Mouse (Mus musculus) embryonic facial prominence, embryonic 14.5 days (tissue): ENCODE measurements at regions not wholly inside any gene's neighbourhood (a gene's known extent, or its start where the extent isn't known, plus 50 kb on each side); places are given as distances from the start of the nearest gene placed in this dataset.

ENCODE experiments used
- ATAC-seq: fragments of 200-750 bp; cut with Nextera tagmentation; 2 replicates; pipeline ENCODE4 v1.8.0; 2017; ENCODE audit warnings: low read depth, moderate number of reproducible peaks, moderate TSS enrichment
- DNase-seq: peaks from one replicate; pipeline ENCODE4 v3.0.0-alpha.2; 2015; ENCODE audit warnings: low spot score
- H3K27ac ChIP-seq: fragments of 300-500 bp; sonication (generic); replicated peaks from 2 replicates; pipeline ENCODE4 v1.5.1; 2014; ENCODE audit warnings: low read depth, mild to moderate bottlenecking, low read length, moderate library complexity
- H3K27me3 ChIP-seq: fragments of 300-500 bp; sonication (generic); replicated peaks from 2 replicates; pipeline ENCODE4 v1.6.1; 2014; ENCODE audit warnings: low read length; ENCODE audit not compliant: control insufficient read depth, insufficient read depth
- H3K36me3 ChIP-seq: fragments of 300-500 bp; sonication (generic); 2 replicates; pipeline ENCODE4 v1.6.1; 2014; ENCODE audit warnings: low read length, mixed read lengths; ENCODE audit not compliant: control insufficient read depth, insufficient read depth
- H3K4me1 ChIP-seq: fragments of 300-500 bp; sonication (generic); 2 replicates; pipeline ENCODE4 v1.6.1; 2014; ENCODE audit warnings: antibody characterized with exemption, low read length; ENCODE audit not compliant: control insufficient read depth, insufficient read depth
- H3K4me2 ChIP-seq: fragments of 300-500 bp; sonication (generic); 2 replicates; pipeline ENCODE4 v1.6.1; 2014; ENCODE audit warnings: low read depth, mild to moderate bottlenecking, low read length, moderate library complexity, mixed read lengths
- H3K4me3 ChIP-seq: fragments of 300-500 bp; sonication (generic); 2 replicates; pipeline ENCODE4 v1.5.1; 2014; ENCODE audit warnings: low read depth, mild to moderate bottlenecking, low read length
- H3K9ac ChIP-seq: fragments of 300-500 bp; sonication (generic); 2 replicates; pipeline ENCODE4 v1.6.1; 2014; ENCODE audit warnings: low read depth, mild to moderate bottlenecking, low read length, moderate library complexity, mixed read lengths
- H3K9me3 ChIP-seq: fragments of 300-500 bp; sonication (generic); 2 replicates; pipeline ENCODE4 v1.6.1; 2016; ENCODE audit warnings: low read length; ENCODE audit not compliant: control insufficient read depth
- WGBS: fragments of 180-500 bp; shearing (Covaris S2); extraction: QIAGEN DNeasy Blood & Tissue Kit; methylation state at CpG from one replicate; pipeline ENCODE4 v1.1.7; 2014; 5-methylcytosine and 5-hydroxymethylcytosine counted together

DNA sequence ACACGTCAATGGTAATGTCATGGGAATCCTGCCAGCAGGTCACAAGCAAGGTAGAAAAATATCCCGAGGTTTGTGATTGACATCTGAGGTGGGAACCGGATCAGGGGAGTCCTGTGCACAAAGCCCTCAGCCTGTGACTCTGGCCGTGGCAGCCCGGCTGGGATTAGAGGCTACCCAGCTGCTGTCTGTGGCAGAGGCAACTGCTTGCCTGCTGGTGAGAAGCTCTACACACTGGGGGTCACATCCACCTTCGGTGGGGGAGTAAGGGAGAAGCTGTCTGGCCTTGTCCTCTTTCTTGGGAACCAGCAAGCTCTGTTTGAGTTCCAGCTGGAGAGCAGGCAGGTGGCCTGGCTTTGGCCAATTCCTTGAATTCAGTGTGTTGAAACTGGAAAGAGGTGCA is 64.3 kb upstream of the Cxcl12 start:
- Histone ChIP-seq H3K36me3 (no peaks in the 10 kb centered on the region), H3K4me1 (peaks cover 39% of the 10 kb centered on the region), H3K4me3 (no peak overlapping the region), H3K9ac (no peak overlapping the region), H3K27me3 (no peaks in the 10 kb centered on the region), H3K4me2 (no peak overlapping the region), H3K27ac (peak overlapping the region; percentile 46), H3K9me3 (no peaks in the 10 kb centered on the region)
- WGBS: 57% methylated on average over 6 of the region's 6 CpGs
- DNase-seq (peak; percentile 56), ATAC-seq (no peak)

- peak; percentile 50 for DNase-seq
- no peak overlapping the region for H3K4me3 ChIP-seq
- 50% methylated on average over 2 of the region's 2 CpGs for WGBS
- no peak for ATAC-seq
- no peak overlapping the region for H3K4me2 ChIP-seq
- H3K4me1 ChIP-seq: peaks cover 39% of the 10 kb centered on the region
- H3K36me3 ChIP-seq: no peaks in the 10 kb centered on the region
- no peaks in the 10 kb centered on the region for H3K27me3 ChIP-seq
- H3K9me3 ChIP-seq: no peaks in the 10 kb centered on the region
- peak overlapping the region; percentile 46 for H3K27ac ChIP-seq
- H3K9ac ChIP-seq: no peak overlapping the region
Observed at GRCm38 (mm10) chr6:117104463-117104862, 63.9 kb upstream of the Cxcl12 start.

- Histone ChIP-seq H3K27me3 (no peaks in the 10 kb centered on the region), H3K27ac (peak overlapping the region; percentile 69), H3K4me1 (peaks cover 37% of the 10 kb centered on the region), H3K9ac (no peak overlapping the region), H3K4me3 (no peak overlapping the region), H3K4me2 (no peak overlapping the region), H3K9me3 (no peaks in the 10 kb centered on the region), H3K36me3 (no peaks in the 10 kb centered on the region)
- DNase-seq (peak; percentile 96), ATAC-seq (peak; percentile 92)
- 17% methylated on average over 6 of the region's 6 CpGs for WGBS
Observed at GRCm38 (mm10) chr6:117105182-117105589, 63.1 kb upstream of the Cxcl12 start.

- Histone ChIP-seq H3K4me2 (no peak overlapping the region), H3K27me3 (no peaks in the 10 kb centered on the region), H3K9ac (no peak overlapping the region), H3K27ac (no peak overlapping the region), H3K9me3 (no peaks in the 10 kb centered on the region), H3K36me3 (no peaks in the 10 kb centered on the region), H3K4me1 (peaks cover 18% of the 10 kb centered on the region), H3K4me3 (no peak overlapping the region)
- 61% methylated on average over 3 of the region's 3 CpGs for WGBS
- ATAC-seq (no peak), DNase-seq (no peak)
Observed at GRCm38 (mm10) chr6:117110291-117110690, 58.0 kb upstream of the Cxcl12 start.

- no peak overlapping the region for H3K4me3 ChIP-seq
- peaks cover 9% of the 10 kb centered on the region; the same call in 1 of the 2 replicates for H3K4me1 ChIP-seq
- H3K27ac ChIP-seq: no peak overlapping the region
- no peak overlapping the region for H3K9ac ChIP-seq
- no peak for ATAC-seq
- no peaks in the 10 kb centered on the region for H3K36me3 ChIP-seq
- 73% methylated on average over 8 of the region's 8 CpGs for WGBS
- no peak overlapping the region for H3K4me2 ChIP-seq
- H3K27me3 ChIP-seq: no peaks in the 10 kb centered on the region
- H3K9me3 ChIP-seq: no peaks in the 10 kb centered on the region
- no peak for DNase-seq
Observed at GRCm38 (mm10) chr6:117114859-117115258, 53.5 kb upstream of the Cxcl12 start.

- Histone ChIP-seq H3K27me3 (no peaks in the 10 kb centered on the region), H3K9ac (no peak overlapping the region), H3K4me1 (peaks cover 5% of the 10 kb centered on the region; the same call in 1 of the 2 replicates), H3K27ac (no peak overlapping the region), H3K9me3 (no peaks in the 10 kb centered on the region), H3K36me3 (no peaks in the 10 kb centered on the region), H3K4me3 (no peak overlapping the region), H3K4me2 (no peak overlapping the region)
- whole genome bisulfite sequencing: 61% methylated on average over 3 of the region's 3 CpGs
- peak; percentile 31 for DNase-seq
- ATAC-seq: no peak
Observed at GRCm38 (mm10) chr6:117118081-117118480, 50.3 kb upstream of the Cxcl12 start.
